Mouse (Mus musculus) neutrophil, adult 5-6 weeks (primary cell): ENCODE results near the gene Hsdl1. TPM values are rescaled to one million over a fixed set of nuclear protein-coding genes. Genes with fewer than 3 reads are reported as not detected.

Source experiments
- ATAC-seq: fragments of 151-379, 151-347 bp; 2 replicates; pipeline ENCODE4 v1.8.0; 2017; ENCODE audit warnings: mild to moderate bottlenecking, moderate TSS enrichment; ENCODE audit not compliant: insufficient number of reproducible peaks, poor library complexity, low FRiP score, severe bottlenecking; ENCODE audit errors: extremely low read depth
- total RNA-seq: library from RNA; stranded (forward); fragments of 200-1000 nt; gene quantifications from 2 replicates; pipeline ENCODE4 v1.2.3, GENCODE M21; 2017

Gene Hsdl1
- 59.0 and 60.7 TPM in 2 replicates for total RNA-seq

GRCm38 (mm10) chr8:119574437-119575365, at the start of gene Hsdl1, which contains the start of gene Dnaaf1:
Gene Hsdl1 (minus strand): TSS chr8:119575183.
Gene Dnaaf1 (plus strand): TSS chr8:119575235.
- peak; percentile 50 for ATAC-seq

- ATAC-seq = no peak
Observed at GRCm38 (mm10) chr8:119623744-119624143, 48.8 kb upstream of the Hsdl1 start.

- ATAC-seq = no peak
Observed at GRCm38 (mm10) chr8:119623061-119623460, 48.1 kb upstream of the Hsdl1 start.

GRCm38 (mm10) chr8:119622555-119622954, 47.6 kb upstream of the Hsdl1 start:
- ATAC-seq = no peak

- no peak for ATAC-seq
Observed at GRCm38 (mm10) chr8:119620848-119621465, 46.0 kb upstream of the Hsdl1 start.

GRCm38 (mm10) chr8:119620116-119620840, 45.3 kb upstream of the Hsdl1 start:
- no peak for ATAC-seq

- no peak for ATAC-seq
Observed at GRCm38 (mm10) chr8:119618887-119619286, 43.9 kb upstream of the Hsdl1 start.

- ATAC-seq = no peak
Observed at GRCm38 (mm10) chr8:119617586-119617985, 42.6 kb upstream of the Hsdl1 start.

- ATAC-seq = no peak
Observed at GRCm38 (mm10) chr8:119616811-119617210, 41.8 kb upstream of the Hsdl1 start.

GRCm38 (mm10) chr8:119616358-119616757, 41.4 kb upstream of the Hsdl1 start:
- ATAC-seq = no peak

GRCm38 (mm10) chr8:119615096-119615495, 40.1 kb upstream of the Hsdl1 start:
- no peak for ATAC-seq

- no peak for ATAC-seq
Observed at GRCm38 (mm10) chr8:119612471-119612870, 37.5 kb upstream of the Hsdl1 start, which contains the start of gene Adad2. Gene Adad2 (plus strand): TSS chr8:119612747.

GRCm38 (mm10) chr8:119606224-119606623, 31.2 kb upstream of the Hsdl1 start:
- no peak for ATAC-seq

GRCm38 (mm10) chr8:119604996-119605395, 30.0 kb upstream of the Hsdl1 start, which contains the start of gene Taf1c:
Gene Taf1c (minus strand): TSS chr8:119605222.
- peak; percentile 95 for ATAC-seq

GRCm38 (mm10) chr8:119604398-119604803, 29.4 kb upstream of the Hsdl1 start:
- ATAC-seq = no peak

- ATAC-seq = no peak
Observed at GRCm38 (mm10) chr8:119603771-119604170, 28.8 kb upstream of the Hsdl1 start.

GRCm38 (mm10) chr8:119591456-119591855, 16.5 kb upstream of the Hsdl1 start:
- no peak for ATAC-seq

GRCm38 (mm10) chr8:119590348-119590747, 15.4 kb upstream of the Hsdl1 start:
- no peak for ATAC-seq

- ATAC-seq = no peak
Observed at GRCm38 (mm10) chr8:119588844-119589243, 13.9 kb upstream of the Hsdl1 start.
